Mouse (Mus musculus) intestine, embryonic 16.5 days (tissue): ENCODE results near the gene Rab1b. TPM values are rescaled to one million over a fixed set of nuclear protein-coding genes. Genes with fewer than 3 reads are reported as not detected.

ENCODE experiments used
- ATAC-seq: fragments of 200-750 bp; cut with Nextera tagmentation; 2 replicates; pipeline ENCODE4 v1.8.0; 2017; ENCODE audit warnings: moderate TSS enrichment, moderate library complexity
- H3K27ac ChIP-seq: fragments of 300-500 bp; sonication (generic); 2 replicates; pipeline ENCODE4 v1.5.1; 2014; ENCODE audit warnings: mild to moderate bottlenecking, low read length
- H3K27me3 ChIP-seq: fragments of 300-500 bp; sonication (generic); replicated peaks from 2 replicates; pipeline ENCODE4 v1.6.1; 2014; ENCODE audit warnings: low read length, control low read depth, mixed read lengths; ENCODE audit not compliant: control insufficient read depth, insufficient read depth
- H3K36me3 ChIP-seq: fragments of 300-500 bp; sonication (generic); 2 replicates; pipeline ENCODE4 v1.6.1; 2014; ENCODE audit warnings: low read length, control low read depth; ENCODE audit not compliant: control insufficient read depth, insufficient read depth
- H3K4me1 ChIP-seq: fragments of 300-500 bp; sonication (generic); 2 replicates; pipeline ENCODE4 v1.6.1; 2014; ENCODE audit warnings: low read length, control low read depth, mixed read lengths; ENCODE audit not compliant: control insufficient read depth, insufficient read depth
- H3K4me2 ChIP-seq: fragments of 300-500 bp; sonication (generic); 2 replicates; pipeline ENCODE4 v1.6.1; 2014; ENCODE audit warnings: low read depth, low read length, control low read depth
- H3K4me3 ChIP-seq: fragments of 300-500 bp; sonication (generic); 2 replicates; pipeline ENCODE4 v1.5.1; 2014; ENCODE audit warnings: mild to moderate bottlenecking, low read length
- H3K9ac ChIP-seq: fragments of 300-500 bp; sonication (generic); 2 replicates; pipeline ENCODE4 v1.6.1; 2014; ENCODE audit warnings: low read depth, low read length
- H3K9me3 ChIP-seq: fragments of 300-500 bp; sonication (generic); 2 replicates; pipeline ENCODE4 v1.6.1; 2016; ENCODE audit warnings: low read length, control low read depth; ENCODE audit not compliant: control insufficient read depth
- WGBS: fragments of 180-500 bp; shearing (Covaris S2); extraction: QIAGEN DNeasy Blood & Tissue Kit; methylation state at CpG from one replicate; pipeline ENCODE4 v1.1.7; 2014; 5-methylcytosine and 5-hydroxymethylcytosine counted together
- polyA plus RNA-seq: library from polyadenylated mRNA; unstranded; fragments of >200 nt; fragmentation: Nextera tagmentation; extraction: Ambion mirVana; gene quantifications from 2 replicates; pipeline ENCODE4 v1.2.1, GENCODE M21; 2015

Gene Rab1b
- polyA plus RNA-seq, 1 experiment from 2014 or later, result 244 TPM

DNA sequence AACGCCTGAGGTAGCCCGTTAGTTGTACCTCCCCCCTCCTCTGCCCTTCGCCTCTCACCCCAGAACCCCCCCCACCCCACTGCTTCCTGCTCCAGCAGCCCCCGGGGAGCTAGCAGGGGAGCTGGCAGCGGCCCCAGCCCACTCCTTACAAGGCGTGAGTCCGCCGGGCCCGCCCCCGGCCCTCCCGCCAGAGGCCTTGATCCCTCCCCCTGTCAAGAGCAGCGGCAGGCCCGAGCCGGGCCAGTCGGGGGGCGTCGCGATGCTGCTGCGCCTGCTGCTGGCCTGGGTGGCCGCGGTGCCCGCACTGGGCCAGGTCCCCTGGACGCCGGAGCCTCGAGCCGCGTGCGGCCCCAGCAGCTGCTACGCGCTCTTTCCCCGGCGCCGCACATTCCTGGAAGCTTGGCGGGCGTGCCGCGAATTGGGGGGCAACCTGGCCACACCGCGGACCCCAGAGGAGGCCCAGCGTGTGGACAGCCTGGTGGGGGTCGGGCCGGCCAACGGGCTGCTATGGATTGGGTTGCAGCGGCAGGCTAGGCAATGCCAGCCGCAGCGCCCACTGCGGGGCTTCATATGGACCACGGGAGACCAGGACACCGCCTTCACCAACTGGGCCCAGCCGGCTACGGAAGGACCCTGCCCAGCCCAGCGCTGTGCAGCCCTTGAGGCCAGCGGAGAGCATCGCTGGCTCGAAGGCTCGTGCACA is 38.9 kb downstream of the Rab1b start, which contains the start of gene Cd248:
TSS of gene Cd248 (plus strand) at position 212 of the 703 bp plus-strand sequence.
- Histone ChIP-seq H3K4me2 (peak within 1 kb of the TSS; percentile 67), H3K27ac (peak within 1 kb of the TSS; percentile 95), H3K9ac (peak within 1 kb of the TSS; percentile 81), H3K36me3 (no peaks in the 10 kb centered on the region), H3K27me3 (peaks cover 26% of the 10 kb centered on the region; the same call in 1 of the 2 replicates), H3K4me3 (peak within 1 kb of the TSS; percentile 63), H3K4me1 (peaks cover 62% of the 10 kb centered on the region), H3K9me3 (no peaks in the 10 kb centered on the region)
- peak; percentile 67 for ATAC-seq
- 1% methylated on average over 49 of the region's 56 CpGs for WGBS

DNA sequence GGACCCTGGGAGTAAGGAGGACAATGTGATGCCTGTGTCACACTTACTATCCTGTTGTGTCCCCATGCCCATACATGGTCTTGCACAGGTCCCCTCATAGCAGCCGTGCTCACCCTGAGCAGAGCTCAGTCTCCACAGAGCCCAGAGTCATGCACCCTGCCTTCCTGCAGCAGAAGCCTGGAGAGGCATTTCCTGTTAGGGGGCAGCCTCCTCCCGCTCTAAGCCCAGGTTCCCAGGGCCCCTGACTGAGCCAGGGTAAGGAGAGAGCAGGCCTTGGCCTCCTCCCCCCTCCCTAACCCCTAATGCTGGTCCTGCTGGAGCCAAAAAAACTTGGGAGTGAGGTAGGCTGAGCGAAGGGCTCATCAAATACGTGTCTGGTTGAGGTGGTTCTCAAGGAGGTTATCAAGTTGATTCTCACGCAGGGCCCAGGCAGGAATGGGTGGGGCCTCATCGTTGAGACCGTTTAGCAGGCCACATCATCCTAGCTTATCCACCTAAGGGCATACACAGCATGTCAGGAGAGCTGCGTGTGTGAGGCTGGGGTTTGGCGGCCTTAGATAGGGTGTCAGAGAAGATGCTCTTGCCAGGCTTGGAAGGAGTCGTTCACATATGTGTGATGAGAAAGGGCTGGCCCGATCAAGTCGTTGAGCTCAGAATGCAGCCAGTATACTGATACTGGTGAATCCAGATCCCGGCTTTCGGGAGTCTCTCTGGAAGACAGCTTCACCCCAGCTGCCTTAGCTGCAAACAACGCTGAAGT is 39.7 kb downstream of the Rab1b start:
- peak overlapping the region; percentile 81 for H3K9ac ChIP-seq

GRCm38 (mm10) chr19:5065104-5065503 is 41.8 kb downstream of the Rab1b start:
- Histone ChIP-seq H3K4me1 (peaks cover 55% of the 10 kb centered on the region), H3K4me2 (no peak overlapping the region), H3K9me3 (no peaks in the 10 kb centered on the region), H3K9ac (no peak overlapping the region), H3K27me3 (peaks cover 25% of the 10 kb centered on the region; the same call in 1 of the 2 replicates), H3K27ac (peak overlapping the region; percentile 24; the same call in 1 of the 2 replicates), H3K36me3 (no peaks in the 10 kb centered on the region), H3K4me3 (no peak overlapping the region)
- no peak for ATAC-seq
- WGBS, result 42% methylated on average over 7 of the region's 7 CpGs

More for the DNA sequence above, 39.7 kb downstream of the Rab1b start:
- Histone ChIP-seq H3K4me1 (peaks cover 55% of the 10 kb centered on the region), H3K27me3 (peaks cover 26% of the 10 kb centered on the region; the same call in 1 of the 2 replicates), H3K4me3 (peak overlapping the region; percentile 63), H3K4me2 (peak overlapping the region; percentile 67), H3K9me3 (no peaks in the 10 kb centered on the region), H3K27ac (peak overlapping the region; percentile 95), H3K36me3 (no peaks in the 10 kb centered on the region)
- ATAC-seq, result peak; percentile 12
- WGBS, result 9% methylated on average over 15 of the region's 15 CpGs

DNA sequence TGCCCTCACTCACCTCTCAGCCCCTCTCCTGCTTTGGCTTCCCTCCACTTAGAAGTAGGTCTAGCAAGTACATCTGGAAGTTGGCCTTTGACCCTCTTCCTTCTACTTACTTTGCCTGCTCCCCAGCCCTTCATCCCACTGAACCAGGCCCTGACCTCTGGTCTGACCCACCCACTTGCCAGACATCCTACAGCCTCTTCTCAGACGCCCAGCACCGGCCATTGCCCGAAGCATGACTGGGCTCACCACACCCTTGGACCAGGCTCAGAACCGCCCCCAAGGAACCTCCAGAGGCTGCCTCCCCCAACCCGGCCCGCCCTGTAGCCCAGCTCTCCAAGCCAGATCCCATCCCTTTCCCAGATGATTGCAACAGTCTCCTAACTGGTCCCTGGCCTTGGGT is 44.4 kb downstream of the Rab1b start:
- peaks cover 46% of the 10 kb centered on the region for H3K4me1 ChIP-seq

GRCm38 (mm10) chr19:5062041-5062440 is 44.8 kb downstream of the Rab1b start:
- ATAC-seq, result no peak
- H3K4me3 ChIP-seq, result no peak overlapping the region
- peaks cover 6% of the 10 kb centered on the region; the same call in 1 of the 2 replicates for H3K27me3 ChIP-seq
- no peak overlapping the region for H3K9ac ChIP-seq
- 79% methylated on average over 5 of the region's 5 CpGs for WGBS
- H3K36me3 ChIP-seq, result no peaks in the 10 kb centered on the region
- no peaks in the 10 kb centered on the region for H3K9me3 ChIP-seq
- H3K4me1 ChIP-seq, result peaks cover 42% of the 10 kb centered on the region
- no peak overlapping the region for H3K4me2 ChIP-seq
- H3K27ac ChIP-seq, result no peak overlapping the region

More for the DNA sequence above, 44.4 kb downstream of the Rab1b start:
- no peak overlapping the region for H3K4me3 ChIP-seq
- H3K9ac ChIP-seq, result no peak overlapping the region
- H3K4me2 ChIP-seq, result no peak overlapping the region
- 58% methylated on average over 6 of the region's 6 CpGs for WGBS
- peaks cover 10% of the 10 kb centered on the region; the same call in 1 of the 2 replicates for H3K27me3 ChIP-seq
- H3K9me3 ChIP-seq, result no peaks in the 10 kb centered on the region
- ATAC-seq, result no peak
- no peaks in the 10 kb centered on the region for H3K36me3 ChIP-seq
- H3K27ac ChIP-seq, result no peak overlapping the region

DNA sequence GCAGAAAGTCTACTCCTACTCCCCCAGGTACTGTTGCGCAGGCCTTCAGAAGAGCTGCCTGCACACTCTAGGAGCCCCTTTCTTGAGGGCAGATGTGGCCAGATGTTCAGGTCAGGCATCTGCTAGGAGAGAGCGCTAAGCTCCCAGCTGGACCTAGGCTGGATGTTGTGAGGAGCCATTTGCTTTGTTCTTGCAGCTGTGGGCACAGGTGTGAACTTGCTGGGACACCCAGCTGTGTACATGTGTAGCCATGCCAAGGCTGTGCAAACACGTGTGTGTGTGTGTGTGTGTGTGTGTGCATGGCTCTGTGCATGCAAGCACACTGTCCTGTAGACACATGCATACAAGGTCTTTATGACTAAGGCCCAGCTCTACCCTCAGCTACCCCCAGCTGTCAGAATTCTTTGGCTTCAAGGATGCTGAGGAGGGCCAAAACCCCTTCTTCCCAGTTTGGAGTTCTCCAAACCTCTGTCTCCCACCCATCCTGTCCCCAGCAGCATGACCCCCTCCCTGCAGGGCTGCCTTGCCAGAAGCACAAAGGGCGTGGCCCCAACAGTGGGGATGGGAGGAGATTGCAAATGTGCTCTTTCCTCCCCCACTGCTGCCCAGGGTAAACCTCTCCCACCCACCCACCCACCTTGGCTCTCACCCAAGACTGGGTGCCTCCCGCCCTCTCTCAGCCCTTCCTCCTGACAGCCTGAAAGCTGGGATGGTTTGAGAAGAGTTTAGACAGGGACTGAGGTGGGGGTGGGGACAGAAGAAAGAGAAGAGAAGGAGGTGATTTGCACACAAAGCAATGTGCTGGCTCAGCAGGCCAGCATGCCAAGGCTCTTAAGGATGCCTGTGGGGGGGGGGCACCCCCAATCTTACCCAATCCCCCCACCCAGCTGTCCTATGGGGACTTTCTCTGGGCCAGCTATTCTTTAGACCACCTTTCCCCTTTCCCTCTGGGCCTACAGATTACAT is 46.2 kb downstream of the Rab1b start:
- H3K9me3 ChIP-seq, result no peaks in the 10 kb centered on the region
- WGBS, result 29% methylated on average over 5 of the region's 5 CpGs
- H3K27me3 ChIP-seq, result 0 out of 2 replicates have a peak, but pooled peaks cover 3% of the 10 kb centered on the region
- no peak overlapping the region for H3K9ac ChIP-seq
- 0 out of 2 replicates have a peak, but pooled peaks have one; percentile 6 for ATAC-seq
- H3K4me2 ChIP-seq, result no peak overlapping the region
- H3K4me1 ChIP-seq, result peaks cover 43% of the 10 kb centered on the region
- H3K36me3 ChIP-seq, result no peaks in the 10 kb centered on the region
- no peak overlapping the region for H3K4me3 ChIP-seq
- H3K27ac ChIP-seq, result peak overlapping the region; percentile 54

DNA sequence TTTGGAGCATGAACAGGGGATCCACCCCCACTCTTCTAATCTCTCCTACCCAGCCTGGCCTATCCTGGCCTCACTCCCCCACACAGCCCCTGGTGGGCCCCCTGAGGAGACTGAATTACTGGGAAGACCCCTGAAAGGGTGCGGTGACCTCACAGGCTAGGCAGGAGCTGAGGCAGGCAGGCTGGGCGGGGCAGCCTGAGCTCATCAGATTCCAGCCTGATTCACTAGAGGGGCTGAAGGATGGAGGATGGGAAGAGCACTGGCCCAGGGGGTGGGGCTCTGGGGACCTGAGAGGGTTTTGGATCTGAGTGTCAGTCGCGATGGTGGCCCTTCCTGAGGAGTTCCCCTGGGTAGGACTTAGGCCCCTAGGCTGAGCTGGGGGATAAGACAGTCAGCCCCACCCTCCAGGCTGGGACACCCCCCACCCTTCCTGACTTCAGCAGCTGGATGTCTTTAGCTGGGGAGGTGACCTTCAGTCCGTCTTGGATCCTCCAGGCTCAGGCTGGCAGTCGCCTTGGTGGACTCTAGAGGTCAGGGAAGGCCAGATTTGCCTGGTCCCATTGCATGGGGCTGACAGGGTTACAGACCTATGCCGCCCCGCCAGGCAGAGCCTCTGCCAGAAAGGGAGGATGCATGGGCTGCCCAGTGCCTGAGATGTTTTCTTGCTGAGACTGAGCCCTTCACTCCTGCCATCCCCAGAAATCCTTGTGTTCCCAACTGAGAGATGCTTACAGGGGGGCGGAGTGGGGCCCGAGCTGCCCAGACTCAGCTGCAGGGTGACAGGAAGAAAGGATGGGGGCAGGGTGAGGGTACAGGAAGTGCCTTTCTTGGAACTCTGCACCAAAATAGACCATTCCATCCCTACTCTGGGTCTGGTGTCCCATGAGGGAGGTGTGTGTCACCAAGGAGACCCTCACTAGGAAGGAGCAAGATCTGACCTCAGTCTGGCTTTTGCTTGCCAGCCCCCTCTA is 47.8 kb downstream of the Rab1b start:
- ATAC-seq, result peak; percentile 53

More for the DNA sequence above, 47.8 kb downstream of the Rab1b start:
- Histone ChIP-seq H3K36me3 (no peaks in the 10 kb centered on the region), H3K9me3 (no peaks in the 10 kb centered on the region), H3K27me3 (0 out of 2 replicates have a peak, but pooled peaks cover under 1% of the 10 kb centered on the region), H3K4me2 (no peak overlapping the region), H3K27ac (peak overlapping the region; percentile 64), H3K9ac (peak overlapping the region; percentile 48), H3K4me1 (peaks cover 34% of the 10 kb centered on the region), H3K4me3 (no peak overlapping the region)
- 9% methylated on average over 10 of the region's 10 CpGs for WGBS
